Mouse (Mus musculus): Measurements from ENCODE around the gene Mgarp. TPM values are rescaled to one million over a fixed set of nuclear protein-coding genes. Genes with fewer than 3 reads are reported as not detected.
"Not testable (repeated sequence)": the region's sequence is repeated elsewhere in the genome, so short reads cannot be mapped to it uniquely, and the experiment has no call there.

Gene Mgarp
- polyA plus RNA-seq, 1 experiment from 2014 or later: 21.1 TPM

DNA sequence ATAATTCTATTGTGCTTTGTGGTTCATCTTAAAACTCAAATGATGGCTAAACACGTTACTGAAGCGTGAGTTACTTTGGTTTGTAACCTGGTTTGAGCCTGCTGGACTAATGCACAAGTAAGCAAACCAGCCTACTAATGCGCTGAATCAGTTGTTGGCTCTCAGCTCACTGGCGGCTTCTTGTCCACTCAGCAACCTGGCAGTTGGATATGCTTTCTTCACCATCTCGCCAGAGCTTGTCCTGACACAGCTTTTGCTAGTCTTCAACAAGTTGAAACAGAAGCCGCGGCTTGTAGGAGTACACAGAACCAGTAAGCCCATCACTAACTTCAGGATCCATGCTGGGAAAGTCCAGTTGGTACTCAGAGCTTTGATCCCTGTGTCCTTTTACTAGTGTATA lies 15.9 kb upstream of the Mgarp start:
- WGBS: 88% methylated on average over 7 of the region's 7 CpGs
- Histone ChIP-seq H3K27me3 (ENCODE audit: insufficient read depth, poor library complexity, severe bottlenecking) (no peaks in the 10 kb centered on the region), H3K4me1 (peaks cover 14% of the 10 kb centered on the region), H3K4me3 (no peak overlapping the region), H3K27ac (no peak overlapping the region), H3K36me3 (no peaks in the 10 kb centered on the region), H3K9me3 (no peaks in the 10 kb centered on the region)
- no peak for DNase-seq (ENCODE audit: low spot score)

DNA sequence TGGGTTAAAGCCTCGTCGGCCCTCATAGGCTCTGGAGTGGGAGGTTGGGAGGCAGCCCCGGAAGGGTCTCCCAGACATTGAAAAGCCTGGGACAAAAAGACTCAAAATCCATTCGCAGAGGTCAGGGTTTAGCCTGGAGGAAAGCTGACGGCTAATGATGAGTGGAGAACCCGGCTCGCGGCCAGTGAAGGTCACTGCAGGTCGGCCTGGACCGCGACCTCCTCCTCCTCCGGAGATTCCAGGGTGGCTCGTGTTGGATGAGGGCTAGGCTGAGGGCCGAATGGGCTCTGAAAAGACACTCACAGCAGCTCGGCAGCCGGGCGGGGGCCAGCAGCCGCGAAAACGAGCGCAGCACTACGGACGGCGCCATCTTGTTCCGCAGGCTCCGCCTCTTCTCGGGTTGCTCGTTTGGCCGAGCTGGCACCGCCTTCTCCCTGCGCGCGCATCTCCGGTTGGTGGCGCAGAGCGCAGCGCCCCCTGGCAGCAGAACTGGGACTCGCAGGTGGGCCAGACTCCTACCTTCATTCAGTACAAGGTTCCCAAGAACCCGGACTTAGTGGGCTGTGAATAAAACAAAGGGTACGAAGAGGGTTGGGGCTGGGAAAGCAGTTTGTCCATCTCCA lies 12.1 kb upstream of the Mgarp start, which contains the start of gene Ndufc1:
Ndufc1 (minus strand) TSS at position 428 of the 623 bp plus-strand sequence.
- Histone ChIP-seq H3K4me1 (peaks cover 8% of the 10 kb centered on the region), H3K4me3 (peak within 1 kb of the TSS; percentile 89), H3K27ac (peak within 1 kb of the TSS; percentile 98), H3K36me3 (peaks cover 27% of the 10 kb centered on the region), H3K9me3 (no peaks in the 10 kb centered on the region), H3K27me3 (ENCODE audit: insufficient read depth, poor library complexity, severe bottlenecking) (no peaks in the 10 kb centered on the region)
- WGBS: under 1% methylated on average over 40 of the region's 40 CpGs
- DNase-seq (ENCODE audit: low spot score): peak; percentile 97

DNA sequence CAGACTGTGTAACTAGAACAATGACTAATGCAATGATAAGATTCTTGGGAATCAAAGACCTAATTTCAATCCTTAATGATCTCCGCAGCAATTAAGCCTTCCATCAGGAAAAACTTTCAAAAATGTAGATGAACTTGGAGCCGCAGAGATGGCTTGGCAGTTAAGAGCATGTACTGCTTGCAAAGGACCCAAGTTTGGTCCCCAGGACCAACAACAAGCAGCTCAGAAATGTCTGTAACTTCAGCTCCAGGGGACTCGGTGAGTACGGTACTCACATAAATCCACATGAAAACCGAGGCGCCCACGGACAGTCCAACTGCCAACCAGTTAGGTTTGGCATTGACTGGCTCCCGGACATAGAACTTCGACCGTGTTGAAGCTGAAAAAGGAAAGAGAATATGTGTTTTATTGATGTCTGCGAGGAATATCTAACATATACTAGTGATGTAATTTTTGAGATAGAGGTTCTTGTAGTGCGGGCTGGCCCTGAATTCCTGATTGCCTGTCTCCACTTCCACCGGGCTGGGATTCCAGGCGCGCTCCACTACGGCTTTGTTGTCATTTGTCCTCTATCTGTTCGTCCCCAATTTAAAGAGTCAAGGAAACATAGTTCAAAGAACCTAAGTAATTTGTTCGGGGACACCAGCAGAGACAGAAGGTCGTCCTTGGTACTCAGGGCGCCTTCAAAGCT lies 11.5 kb upstream of the Mgarp start:
- H3K4me3 ChIP-seq: peak overlapping the region; percentile 89
- H3K9me3 ChIP-seq: no peaks in the 10 kb centered on the region
- no peaks in the 10 kb centered on the region for H3K27me3 ChIP-seq (ENCODE audit: insufficient read depth, poor library complexity, severe bottlenecking)
- peaks cover 8% of the 10 kb centered on the region for H3K4me1 ChIP-seq
- peaks cover 33% of the 10 kb centered on the region for H3K36me3 ChIP-seq
- peak overlapping the region; percentile 98 for H3K27ac ChIP-seq
- 25% methylated on average over 20 of the region's 20 CpGs for WGBS
- DNase-seq (ENCODE audit: low spot score): no peak

DNA sequence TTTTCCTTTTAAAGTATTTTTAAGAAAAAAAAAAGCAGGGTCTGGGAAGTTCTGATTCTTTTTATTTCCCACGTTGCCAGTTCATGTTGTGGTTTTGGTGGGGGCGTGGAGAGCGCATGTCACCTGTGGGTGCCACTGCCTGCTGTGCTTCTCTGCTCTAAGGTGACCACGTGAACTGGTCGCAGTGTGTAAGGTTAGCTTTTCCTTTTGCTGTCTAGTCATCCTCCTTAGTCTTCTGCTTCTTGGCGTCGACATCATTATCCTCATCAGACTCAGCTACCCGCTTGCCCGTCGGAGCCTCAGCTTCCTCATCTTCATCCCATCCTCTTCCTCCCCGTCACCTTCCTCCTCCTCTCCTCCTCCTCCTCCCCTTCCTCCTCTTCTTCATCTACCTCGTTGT lies 6.1 kb upstream of the Mgarp start:
- peaks cover 18% of the 10 kb centered on the region for H3K4me1 ChIP-seq
- WGBS: 89% methylated on average over 12 of the region's 12 CpGs
- no peak overlapping the region for H3K4me3 ChIP-seq
- no peaks in the 10 kb centered on the region for H3K9me3 ChIP-seq
- 0 out of 2 replicates have a peak, but pooled peaks cover 2% of the 10 kb centered on the region for H3K27me3 ChIP-seq (ENCODE audit: insufficient read depth, poor library complexity, severe bottlenecking)
- no peak overlapping the region for H3K27ac ChIP-seq
- peaks cover 39% of the 10 kb centered on the region for H3K36me3 ChIP-seq
- no peak for DNase-seq (ENCODE audit: low spot score)

DNA sequence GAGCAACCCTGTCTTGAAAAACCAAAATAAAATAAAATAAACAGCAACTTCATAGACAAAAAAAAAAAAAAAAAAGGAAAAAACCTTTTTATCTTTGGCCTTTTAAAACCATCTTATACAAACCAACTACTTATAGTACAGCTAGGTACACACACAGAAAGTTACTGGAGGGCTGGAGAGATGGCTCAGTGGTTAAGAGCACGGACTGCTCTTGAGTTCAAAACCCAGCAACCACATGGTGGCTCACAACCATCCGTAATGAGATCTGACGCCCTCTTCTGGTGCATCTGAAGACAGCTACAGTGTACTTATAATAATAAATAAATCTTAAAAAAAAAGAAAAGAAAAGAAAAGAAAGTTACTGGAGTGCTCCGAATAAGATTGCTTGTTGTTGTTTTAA lies 5.5 kb upstream of the Mgarp start:
- not testable (repeated sequence) for H3K27me3 ChIP-seq (ENCODE audit: insufficient read depth, poor library complexity, severe bottlenecking); H3K9me3 ChIP-seq; DNase-seq (ENCODE audit: low spot score); H3K4me3 ChIP-seq; H3K27ac ChIP-seq
- WGBS: 62% methylated on average over 4 of the region's 4 CpGs
- Histone ChIP-seq H3K4me1 (peaks cover 14% of the 10 kb centered on the region), H3K36me3 (peaks cover 39% of the 10 kb centered on the region)

DNA sequence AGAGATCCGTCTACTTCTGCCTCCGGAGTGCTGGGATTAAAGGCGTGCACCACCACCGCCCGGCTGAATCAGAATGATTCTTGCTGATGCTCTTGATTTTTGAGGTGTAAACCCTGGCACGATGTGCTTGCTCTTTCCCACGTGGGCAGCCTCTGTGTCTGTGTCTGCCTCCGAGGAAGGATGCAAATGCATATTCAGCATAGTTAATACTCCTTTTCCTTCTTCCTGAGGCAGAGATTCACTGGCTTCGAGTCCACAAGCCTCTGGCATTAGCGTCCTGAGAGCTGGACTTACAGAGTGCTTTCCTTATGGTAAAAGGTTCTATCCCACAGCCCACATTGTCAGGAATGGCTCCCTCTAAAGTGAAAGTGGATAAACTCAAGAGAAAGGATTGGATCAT lies 4.1 kb upstream of the Mgarp start:
- WGBS: 79% methylated on average over 10 of the region's 10 CpGs

DNA sequence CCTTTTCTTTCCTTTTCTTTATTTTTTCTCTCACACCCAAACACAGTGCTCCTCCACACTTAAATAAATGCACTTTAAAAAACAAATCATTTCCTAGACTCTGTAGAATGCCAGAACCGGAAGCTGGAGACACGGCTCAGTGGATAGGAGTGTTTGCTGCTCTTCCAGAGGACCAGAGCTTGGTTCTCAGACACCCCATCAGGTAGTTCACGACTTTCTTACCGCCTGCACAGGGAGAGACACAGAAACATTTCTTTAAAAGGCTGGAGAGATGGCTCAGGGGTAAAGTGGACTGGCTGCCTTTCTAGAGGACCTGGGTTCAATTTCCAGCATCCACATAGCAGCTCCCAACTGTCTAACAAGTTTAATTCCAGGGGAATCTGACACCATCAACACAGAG lies 3.0 kb upstream of the Mgarp start:
- DNase-seq (ENCODE audit: low spot score): no peak
- Histone ChIP-seq H3K27ac (no peak overlapping the region), H3K4me1 (peaks cover 20% of the 10 kb centered on the region), H3K4me3 (no peak overlapping the region), H3K27me3 (ENCODE audit: insufficient read depth, poor library complexity, severe bottlenecking) (peaks cover 19% of the 10 kb centered on the region), H3K36me3 (peaks cover 20% of the 10 kb centered on the region), H3K9me3 (no peaks in the 10 kb centered on the region)
- WGBS: 63% methylated on average over 4 of the region's 4 CpGs

More for the DNA sequence above, 4.1 kb upstream of the Mgarp start:
- Histone ChIP-seq H3K4me1 (peaks cover 19% of the 10 kb centered on the region), H3K27me3 (ENCODE audit: insufficient read depth, poor library complexity, severe bottlenecking) (peaks cover 10% of the 10 kb centered on the region), H3K36me3 (peaks cover 26% of the 10 kb centered on the region), H3K4me3 (no peak overlapping the region), H3K9me3 (no peaks in the 10 kb centered on the region), H3K27ac (no peak overlapping the region)
- no peak for DNase-seq (ENCODE audit: low spot score)

DNA sequence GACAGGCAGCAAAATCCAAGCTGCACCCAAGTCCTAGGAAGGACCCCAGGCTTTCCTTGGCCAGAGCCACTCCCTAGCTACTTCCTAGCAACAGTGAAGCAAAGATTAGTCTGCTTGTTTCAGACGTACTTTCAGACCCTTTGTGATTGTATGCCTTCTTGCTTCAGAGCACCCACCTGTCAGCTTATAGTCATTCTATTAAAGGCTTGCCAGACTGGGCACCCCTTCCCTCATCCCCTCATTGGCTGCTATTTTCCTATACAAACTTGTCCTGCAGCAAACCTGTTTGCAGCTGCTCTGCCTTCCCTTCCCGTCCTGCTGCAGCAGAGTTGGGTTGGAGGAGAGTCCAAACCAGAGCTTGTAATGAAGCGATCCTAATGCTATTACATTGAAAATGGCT lies 2.1 kb upstream of the Mgarp start:
- 14% methylated on average over 3 of the region's 3 CpGs for WGBS
- Histone ChIP-seq H3K4me1 (peaks cover 20% of the 10 kb centered on the region), H3K36me3 (peaks cover 12% of the 10 kb centered on the region), H3K27ac (no peak overlapping the region), H3K27me3 (ENCODE audit: insufficient read depth, poor library complexity, severe bottlenecking) (peaks cover 19% of the 10 kb centered on the region), H3K9me3 (no peaks in the 10 kb centered on the region), H3K4me3 (no peak overlapping the region)
- DNase-seq (ENCODE audit: low spot score): no peak

DNA sequence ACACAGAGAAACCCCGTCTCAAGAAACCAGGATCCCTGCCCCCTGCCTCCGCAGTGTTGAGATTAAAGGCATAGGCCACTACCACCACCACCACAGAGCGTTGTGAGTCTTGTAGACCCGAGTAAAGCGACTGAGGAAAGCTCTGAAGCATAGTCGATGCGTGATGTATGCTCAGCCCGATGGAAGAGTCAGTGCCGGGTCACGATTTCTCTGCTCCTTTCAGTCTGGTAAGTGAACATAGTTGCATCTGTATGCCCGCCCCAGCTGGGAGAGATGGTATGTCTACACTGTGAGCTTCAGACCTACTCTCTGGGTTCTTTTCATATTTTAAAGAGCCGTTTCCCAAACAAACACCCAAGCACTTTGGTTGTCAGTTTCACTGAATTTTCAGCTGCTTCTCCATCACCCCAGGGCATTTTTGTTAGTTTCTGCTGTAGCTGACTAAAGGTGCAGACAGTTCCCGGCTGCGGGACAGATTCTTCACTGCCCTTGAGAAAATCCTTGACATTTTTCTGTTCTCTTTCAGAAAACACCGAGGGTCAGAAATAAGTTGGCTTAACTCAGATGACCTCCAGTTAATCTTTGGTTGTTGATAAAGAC lies 1.3 kb upstream of the Mgarp start:
- DNase-seq (ENCODE audit: low spot score): no peak
- peaks cover 19% of the 10 kb centered on the region for H3K27me3 ChIP-seq (ENCODE audit: insufficient read depth, poor library complexity, severe bottlenecking)
- no peaks in the 10 kb centered on the region for H3K9me3 ChIP-seq
- no peak overlapping the region for H3K4me3 ChIP-seq
- peaks cover 20% of the 10 kb centered on the region for H3K4me1 ChIP-seq
- H3K27ac ChIP-seq: no peak overlapping the region
- peaks cover 4% of the 10 kb centered on the region for H3K36me3 ChIP-seq
- 39% methylated on average over 15 of the region's 15 CpGs for WGBS

DNA sequence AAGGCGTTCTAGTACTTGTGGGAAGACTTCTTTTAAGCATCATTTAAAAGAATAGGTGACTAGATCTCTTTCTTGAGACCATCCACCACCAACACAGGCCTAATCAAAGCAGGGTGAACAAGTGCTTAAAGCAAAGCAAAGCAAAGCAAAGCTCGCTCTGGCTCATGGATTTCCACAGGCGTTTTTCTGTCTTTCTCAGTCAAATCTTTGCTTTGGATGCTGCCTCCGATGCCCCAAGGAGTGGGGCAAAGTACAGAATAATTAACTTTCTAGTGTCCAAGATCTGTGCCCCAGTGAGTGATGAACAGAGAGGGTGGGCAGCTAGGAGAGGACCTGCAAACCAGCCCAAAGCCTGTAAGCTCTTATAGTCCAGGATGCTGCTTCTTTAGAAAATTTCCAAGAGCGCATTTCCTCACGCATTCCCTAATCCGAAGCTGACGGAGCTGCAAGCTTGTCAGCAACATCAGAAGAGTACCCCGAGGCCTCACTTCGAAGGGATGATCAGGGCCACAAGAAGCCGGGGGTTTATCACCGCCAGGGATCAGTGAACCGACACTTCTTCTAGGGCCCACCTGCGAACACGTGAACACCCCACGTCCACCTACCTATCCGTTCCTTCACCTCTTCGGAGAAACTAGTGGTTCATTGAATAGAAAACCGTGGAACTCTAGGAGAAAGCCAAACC lies 935 bp downstream of the Mgarp start:
- peak overlapping the region; percentile 66 for H3K4me3 ChIP-seq
- WGBS: 16% methylated on average over 19 of the region's 19 CpGs

DNA sequence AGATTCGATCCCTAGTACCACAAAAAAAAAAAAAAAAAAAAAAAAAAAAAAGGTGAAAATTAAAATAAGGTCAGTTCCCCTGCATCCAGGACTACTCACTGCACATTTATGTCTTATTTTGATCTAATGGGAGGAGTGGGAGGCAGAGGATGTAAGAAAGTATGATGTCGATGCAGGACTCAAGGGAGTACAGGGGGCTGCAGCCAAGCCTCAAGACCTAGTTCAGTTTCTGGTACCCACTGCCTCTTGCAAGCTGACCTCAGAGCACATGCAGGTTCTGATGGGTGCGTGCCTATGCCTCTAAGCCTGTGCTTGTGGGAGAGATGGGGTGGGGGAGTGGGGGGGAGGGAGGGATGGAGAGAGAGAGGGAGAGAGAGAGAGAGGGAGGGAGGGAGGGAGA lies 1.7 kb downstream of the Mgarp start:
- Histone ChIP-seq H3K4me1 (peaks cover 20% of the 10 kb centered on the region), H3K36me3 (no peaks in the 10 kb centered on the region), H3K4me3 (no peak overlapping the region), H3K27ac (no peak overlapping the region), H3K9me3 (no peaks in the 10 kb centered on the region), H3K27me3 (ENCODE audit: insufficient read depth, poor library complexity, severe bottlenecking) (peaks cover 19% of the 10 kb centered on the region)
- no peak for DNase-seq (ENCODE audit: low spot score)
- WGBS: 55% methylated on average over 3 of the region's 3 CpGs

More for the DNA sequence above, 935 bp downstream of the Mgarp start:
- DNase-seq (ENCODE audit: low spot score): no peak
- Histone ChIP-seq H3K4me1 (peaks cover 20% of the 10 kb centered on the region), H3K27me3 (ENCODE audit: insufficient read depth, poor library complexity, severe bottlenecking) (peaks cover 19% of the 10 kb centered on the region), H3K27ac (no peak overlapping the region), H3K9me3 (no peaks in the 10 kb centered on the region), H3K36me3 (no peaks in the 10 kb centered on the region)

DNA sequence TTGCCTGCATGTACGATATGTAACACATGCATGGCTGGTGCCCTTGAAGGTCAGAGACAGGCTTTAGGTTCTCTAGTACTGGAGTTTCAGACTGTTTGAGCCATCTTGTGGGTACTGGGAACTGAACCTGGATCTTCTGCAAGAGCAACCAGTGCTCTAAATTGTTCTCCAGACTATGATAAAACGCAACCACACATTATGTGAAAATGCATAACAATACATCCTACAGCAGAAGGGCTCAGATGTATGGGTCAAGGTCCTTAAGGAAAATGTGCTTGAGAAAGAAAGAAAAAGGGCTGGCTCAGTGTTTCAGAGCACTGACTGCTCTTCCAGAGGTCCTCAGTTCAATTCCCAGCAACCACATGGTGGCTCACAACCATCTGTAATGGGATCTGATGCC lies 2.9 kb downstream of the Mgarp start:
- Histone ChIP-seq H3K9me3 (no peaks in the 10 kb centered on the region), H3K4me1 (peaks cover 19% of the 10 kb centered on the region), H3K36me3 (no peaks in the 10 kb centered on the region), H3K27me3 (ENCODE audit: insufficient read depth, poor library complexity, severe bottlenecking) (peaks cover 19% of the 10 kb centered on the region), H3K4me3 (no peak overlapping the region), H3K27ac (no peak overlapping the region)
- DNase-seq (ENCODE audit: low spot score): no peak
- WGBS: 93% methylated on average over 2 of the region's 2 CpGs

DNA sequence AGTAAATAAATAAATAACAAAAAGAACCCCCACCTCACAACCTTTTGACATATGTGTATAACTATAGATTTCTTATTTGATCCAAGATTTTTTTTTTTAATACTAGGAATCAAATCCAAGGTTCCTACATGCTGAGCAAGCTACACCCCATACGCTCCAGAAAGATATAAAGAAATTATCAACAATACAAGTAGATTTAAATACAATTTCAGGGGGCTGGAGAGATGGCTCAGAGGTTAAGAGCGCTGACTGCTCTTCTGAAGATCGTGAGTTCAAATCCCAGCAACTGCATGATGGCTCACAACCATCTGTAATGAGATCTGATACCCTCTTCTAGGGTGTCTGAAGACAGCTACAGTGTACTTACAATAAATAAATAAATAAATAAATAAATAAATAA lies 3.5 kb downstream of the Mgarp start:
- not testable (repeated sequence) for H3K9me3 ChIP-seq; H3K36me3 ChIP-seq; DNase-seq (ENCODE audit: low spot score); H3K27ac ChIP-seq; H3K4me3 ChIP-seq
- peaks cover 19% of the 10 kb centered on the region for H3K4me1 ChIP-seq
- 90% methylated on average over 3 of the region's 3 CpGs for WGBS
- peaks cover 19% of the 10 kb centered on the region for H3K27me3 ChIP-seq (ENCODE audit: insufficient read depth, poor library complexity, severe bottlenecking)
